Mouse (Mus musculus): Measurements from ENCODE around the gene Opn1sw.

The Opn1sw gene

GRCm38 (mm10) chr6:29388052-29388518 is at the start of gene Opn1sw:
Opn1sw (minus strand) TSS chr6:29388468.
- DNase-seq (ENCODE audit: extremely low read depth, low read depth) = peak; percentile 71

- no peak for DNase-seq (ENCODE audit: extremely low read depth, low read depth)
Observed at GRCm38 (mm10) chr6:29436461-29436934, 48.2 kb upstream of the Opn1sw start.

- no peak for DNase-seq (ENCODE audit: extremely low read depth, low read depth)
Observed at GRCm38 (mm10) chr6:29435940-29436451, 47.7 kb upstream of the Opn1sw start.

- DNase-seq (ENCODE audit: extremely low read depth, low read depth) = peak; percentile 39
Observed at GRCm38 (mm10) chr6:29434911-29435691, 46.8 kb upstream of the Opn1sw start.

GRCm38 (mm10) chr6:29433804-29434795 is 45.8 kb upstream of the Opn1sw start:
- DNase-seq (ENCODE audit: extremely low read depth, low read depth) = no peak

GRCm38 (mm10) chr6:29433038-29433803 is 45.0 kb upstream of the Opn1sw start, which contains the start of gene Flnc:
Flnc (plus strand) TSS chr6:29433256.
- no peak for DNase-seq (ENCODE audit: extremely low read depth, low read depth)

- DNase-seq (ENCODE audit: extremely low read depth, low read depth) = no peak
Observed at GRCm38 (mm10) chr6:29432676-29433037, 44.4 kb upstream of the Opn1sw start.

GRCm38 (mm10) chr6:29432156-29432555 is 43.9 kb upstream of the Opn1sw start:
- no peak for DNase-seq (ENCODE audit: extremely low read depth, low read depth)

DNA sequence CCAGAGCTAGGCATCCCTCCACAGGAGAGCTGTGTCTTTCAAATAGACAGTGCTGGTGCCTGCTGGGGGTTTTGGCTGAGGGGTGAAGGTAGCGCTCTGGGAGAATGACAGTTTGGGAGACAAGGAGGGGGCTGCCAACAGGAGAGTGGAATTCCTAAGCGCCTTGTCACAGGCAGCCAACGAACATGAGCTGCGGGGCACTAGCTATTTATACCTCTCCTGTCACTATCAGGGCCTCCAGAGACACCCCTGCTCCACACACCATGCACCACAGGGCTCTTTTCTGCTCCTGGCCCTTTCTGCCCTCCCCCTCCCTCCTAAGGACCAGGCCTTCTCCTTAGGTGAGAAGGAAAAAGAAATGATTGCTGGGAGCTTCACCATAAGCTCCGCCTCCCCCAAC is 43.2 kb upstream of the Opn1sw start:
- DNase-seq (ENCODE audit: extremely low read depth, low read depth) = no peak

DNA sequence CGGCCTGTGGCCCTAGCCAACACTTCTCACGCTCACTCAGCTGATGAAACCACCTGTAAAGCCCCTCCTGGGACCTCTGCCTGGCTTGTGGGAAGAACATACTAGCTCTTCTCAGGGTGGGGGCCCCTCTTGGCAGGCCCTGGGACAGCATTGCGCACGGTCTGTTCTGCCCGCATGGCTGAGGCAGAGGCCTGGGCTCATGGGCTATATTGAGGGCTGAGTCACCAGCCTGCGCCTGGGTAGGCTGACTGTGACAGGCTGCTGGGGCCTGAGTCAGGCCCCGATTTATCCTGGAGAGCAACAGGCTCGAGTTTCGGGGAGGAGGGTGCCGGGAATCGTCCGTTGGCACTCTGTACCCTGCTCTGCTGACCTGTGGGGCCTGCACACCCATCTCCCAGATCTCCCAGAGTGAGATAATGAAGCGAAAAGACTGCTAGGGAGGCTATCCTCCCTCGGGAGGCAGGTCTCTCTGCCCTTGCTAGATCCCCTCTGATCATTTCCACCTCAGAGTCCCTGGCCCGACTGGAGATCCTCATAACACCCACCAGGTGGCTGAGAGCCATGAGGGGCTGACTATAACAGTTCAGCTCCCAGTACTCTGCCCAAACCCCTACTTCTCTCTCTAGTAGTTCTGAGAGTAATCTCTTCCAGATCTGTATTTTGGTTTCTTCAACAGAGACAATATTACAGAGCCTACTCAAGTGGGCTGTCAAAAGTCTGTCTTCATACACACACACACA is 42.6 kb upstream of the Opn1sw start:
- DNase-seq (ENCODE audit: extremely low read depth, low read depth) = no peak

GRCm38 (mm10) chr6:29428171-29428570 is 39.9 kb upstream of the Opn1sw start:
- DNase-seq (ENCODE audit: extremely low read depth, low read depth) = no peak

DNA sequence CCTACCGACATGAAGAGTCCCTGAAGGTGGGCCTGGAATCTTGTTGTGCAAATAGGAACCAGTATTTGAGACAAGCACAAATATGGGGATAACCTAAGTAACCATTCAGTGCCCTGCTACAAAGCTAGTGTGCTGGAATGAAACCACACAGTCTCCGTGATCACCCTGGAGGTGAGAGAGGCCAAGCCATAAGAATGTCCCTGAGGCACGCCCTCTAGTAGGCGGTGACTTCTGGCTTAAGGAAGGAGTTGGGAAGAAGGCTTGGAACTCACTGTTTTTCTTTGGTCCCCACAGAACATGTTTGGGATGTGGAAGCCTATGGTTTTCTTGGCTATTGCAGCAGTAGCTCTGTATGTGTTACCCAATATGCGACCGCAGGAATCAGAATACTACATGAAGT is 38.1 kb upstream of the Opn1sw start:
- no peak for DNase-seq (ENCODE audit: extremely low read depth, low read depth)

DNA sequence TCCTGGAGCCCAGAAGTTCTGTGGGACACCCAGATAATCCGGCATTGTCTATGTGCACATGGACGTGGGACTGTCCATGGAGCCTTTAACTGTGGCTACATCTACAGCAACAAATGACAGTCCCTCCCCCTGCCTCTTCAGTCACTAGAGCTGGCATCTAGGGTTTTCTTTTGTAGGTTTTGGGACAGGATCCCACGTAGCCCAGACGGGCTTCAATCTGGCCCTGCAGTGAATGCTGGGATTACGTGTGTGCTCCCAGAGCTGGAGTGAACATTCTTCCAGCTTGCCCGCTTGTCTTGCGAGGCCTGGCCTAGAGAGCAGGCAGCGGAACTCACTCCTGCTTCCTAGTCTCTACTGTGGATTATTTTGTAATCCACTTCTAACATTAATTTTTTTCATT is 36.9 kb upstream of the Opn1sw start:
- DNase-seq (ENCODE audit: extremely low read depth, low read depth) = no peak

- DNase-seq (ENCODE audit: extremely low read depth, low read depth) = no peak
Observed at GRCm38 (mm10) chr6:29420596-29420995, 32.3 kb upstream of the Opn1sw start.

DNA sequence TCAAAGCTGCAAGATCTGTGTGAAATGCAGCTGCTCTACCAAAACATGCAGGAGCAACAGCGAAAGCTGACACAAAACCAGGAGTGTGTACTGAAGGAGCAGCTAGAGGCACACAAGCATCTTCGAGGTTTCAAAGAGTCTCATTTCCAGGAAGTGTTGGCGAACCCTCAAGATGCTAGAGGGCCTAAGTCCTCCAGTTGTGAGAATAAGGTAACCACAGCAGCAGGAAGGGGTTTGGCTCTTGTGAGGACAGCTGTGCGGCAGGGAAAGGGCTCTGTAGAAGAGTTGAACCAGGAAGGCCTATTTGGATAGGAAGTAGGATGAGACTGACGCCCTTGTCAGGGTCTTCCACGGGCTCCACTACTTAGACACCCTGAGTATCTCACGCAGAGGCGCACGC is 27.2 kb upstream of the Opn1sw start:
- DNase-seq (ENCODE audit: extremely low read depth, low read depth) = no peak

GRCm38 (mm10) chr6:29406412-29406811 is 18.1 kb upstream of the Opn1sw start:
- DNase-seq (ENCODE audit: extremely low read depth, low read depth) = no peak

- DNase-seq (ENCODE audit: extremely low read depth, low read depth) = no peak
Observed at GRCm38 (mm10) chr6:29402693-29403342, 14.6 kb upstream of the Opn1sw start.

DNA sequence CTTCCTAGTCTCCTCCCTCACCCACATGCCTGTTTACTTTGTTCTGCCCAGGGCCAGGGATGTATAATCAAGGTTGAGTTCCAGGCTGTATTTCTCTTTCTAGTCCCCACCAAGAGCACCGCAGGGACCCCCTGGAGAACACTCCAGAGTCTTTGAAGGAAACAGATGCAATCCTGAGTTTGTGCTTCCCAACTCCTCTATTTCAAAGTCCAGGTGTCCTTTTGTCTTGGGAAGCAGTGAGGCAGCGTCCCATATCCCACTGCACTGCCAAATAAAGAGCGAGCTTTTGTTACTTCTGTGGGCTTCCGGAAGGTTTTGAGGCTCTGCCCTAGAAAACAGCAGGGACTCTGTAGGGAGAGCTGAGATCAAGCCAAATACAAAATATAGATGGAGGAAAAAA is 11.6 kb upstream of the Opn1sw start:
- DNase-seq (ENCODE audit: extremely low read depth, low read depth) = no peak

GRCm38 (mm10) chr6:29397575-29397974 is 9.3 kb upstream of the Opn1sw start:
- DNase-seq (ENCODE audit: extremely low read depth, low read depth) = no peak

All from MEL-GATA-1-ER (cell line).